Mouse (Mus musculus) granulocyte monocyte progenitor cell, adult 5-6 weeks (primary cell): ENCODE results near the gene Cript. TPM values are rescaled to one million over a fixed set of nuclear protein-coding genes. Genes with fewer than 3 reads are reported as not detected.

Experiments
- ATAC-seq: replicated peaks from 2 replicates; pipeline ENCODE4 v1.8.0; 2016; ENCODE audit warnings: mild to moderate bottlenecking, moderate TSS enrichment, inconsistent platforms; ENCODE audit not compliant: poor library complexity, severe bottlenecking
- total RNA-seq, 2 experiments: library from RNA; stranded (forward) in 1 of 2; stranded (reverse) in 1 of 2; fragments of 200-712, 200-1000 nt in 1 of 2; fragments of >200 nt in 1 of 2; fragmentation: Nextera tagmentation in 1 of 2; gene quantifications; 2 replicates each; pipeline ENCODE4 v1.2.3; 2014 to 2017

Cript gene
- 75.0 and 82.0 TPM in 2 replicates for total RNA-seq (2014; fragmentation: Nextera tagmentation)
- total RNA-seq (2017) = 57.9 and 68.6 TPM in 2 replicates

DNA sequence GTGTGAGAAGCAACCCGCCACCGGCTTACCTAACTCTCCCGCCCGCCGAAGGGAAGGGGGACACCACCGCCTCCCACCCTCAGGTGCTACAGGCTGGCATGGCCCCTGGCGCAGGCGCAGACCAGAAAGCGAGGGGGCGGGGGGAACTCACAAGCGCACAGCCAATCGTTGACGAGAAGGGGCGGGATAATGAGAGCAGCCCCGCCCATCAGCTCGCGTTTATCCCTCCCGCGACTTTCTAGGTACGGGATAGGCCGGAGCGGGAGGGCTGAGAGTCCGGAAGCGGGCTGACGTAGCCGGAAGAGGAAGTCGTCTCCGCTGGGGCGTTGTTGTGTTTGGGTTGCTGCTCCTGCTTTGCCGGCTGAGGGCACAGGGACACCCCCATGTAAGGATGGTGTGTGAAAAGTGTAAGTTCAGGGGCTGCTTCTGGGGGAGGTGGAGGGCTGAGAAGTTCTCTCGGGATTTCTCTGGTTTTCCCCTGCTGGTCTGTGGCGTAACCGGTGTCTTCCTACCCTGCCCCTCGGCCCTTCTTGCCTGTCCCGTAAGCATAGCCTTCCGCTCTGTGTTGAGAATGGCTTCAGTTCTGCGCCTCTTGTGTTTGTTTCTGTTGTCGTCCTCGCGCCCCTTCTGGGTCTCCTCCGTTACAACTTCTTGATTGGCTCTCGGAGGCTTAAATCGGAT, at the start of gene Cript, which contains the start of gene Pigf:
Gene Cript (plus strand): TSS at position 282 of the 681 bp plus-strand sequence.
Gene Pigf (minus strand): TSS at position 138 of the 681 bp plus-strand sequence.
- ATAC-seq = peak; percentile 95

DNA sequence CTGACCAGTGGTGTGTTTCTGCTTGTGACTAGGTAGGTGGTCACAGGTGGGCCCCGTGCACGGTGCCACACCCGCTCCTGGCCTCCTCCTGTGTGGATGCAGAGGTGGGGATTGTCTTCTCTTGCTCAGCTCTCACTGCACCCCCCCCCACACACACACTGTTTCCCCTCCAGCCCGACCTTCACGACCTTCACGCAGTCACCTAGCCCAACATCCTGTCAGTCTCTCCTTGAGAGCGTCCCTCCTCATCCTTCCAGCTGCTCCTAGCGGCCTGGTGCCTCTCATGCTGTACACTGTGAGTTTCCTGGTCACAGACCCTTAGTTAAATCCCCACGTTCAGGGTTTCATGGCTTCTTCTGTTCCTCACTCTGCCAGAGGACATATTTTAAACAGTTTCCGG, 49.0 kb upstream of the Cript start:
- ATAC-seq = no peak

- ATAC-seq = peak; percentile 90
Observed at GRCm38 (mm10) chr17:86978496-86978895, 46.9 kb upstream of the Cript start.

GRCm38 (mm10) chr17:86981205-86981604, 44.1 kb upstream of the Cript start:
- no peak for ATAC-seq

DNA sequence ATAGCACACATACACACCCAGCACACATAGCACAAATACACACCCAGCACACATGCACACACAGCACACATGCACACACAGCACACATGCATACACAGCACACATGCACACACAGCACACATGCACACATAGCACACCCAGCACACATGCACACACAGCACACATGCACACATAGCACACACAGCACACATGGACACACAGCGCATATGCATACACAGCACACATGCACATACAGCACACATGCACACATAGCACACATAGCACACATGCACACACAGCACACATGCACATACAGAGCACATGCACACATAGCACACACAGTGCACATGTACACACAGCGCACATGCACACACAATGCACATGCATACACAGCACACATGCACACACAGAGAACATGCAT, 43.6 kb upstream of the Cript start:
- no peak for ATAC-seq

DNA sequence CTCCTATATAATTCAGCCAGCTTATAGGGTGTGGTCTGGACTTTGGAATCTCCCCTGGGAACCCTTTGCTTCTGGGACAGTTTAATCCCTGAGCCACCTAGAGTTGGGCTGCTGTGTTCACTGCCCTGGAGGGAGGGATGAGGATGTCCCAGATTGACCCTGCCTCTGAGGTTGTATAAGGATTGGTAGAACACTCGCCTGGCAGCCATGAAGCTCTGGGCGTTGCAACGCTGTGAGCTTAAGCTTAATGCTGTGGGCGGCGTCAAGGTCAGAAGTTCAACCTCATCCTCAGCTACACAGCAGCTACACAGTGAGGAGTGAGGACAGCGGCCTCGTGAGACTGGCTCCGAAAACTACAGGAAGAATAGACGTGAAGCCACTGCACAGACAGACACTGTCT, 42.9 kb upstream of the Cript start:
- ATAC-seq = no peak

GRCm38 (mm10) chr17:86986449-86987138, 38.8 kb upstream of the Cript start:
- ATAC-seq = peak; percentile 56; the same call in 1 of the 2 replicates

DNA sequence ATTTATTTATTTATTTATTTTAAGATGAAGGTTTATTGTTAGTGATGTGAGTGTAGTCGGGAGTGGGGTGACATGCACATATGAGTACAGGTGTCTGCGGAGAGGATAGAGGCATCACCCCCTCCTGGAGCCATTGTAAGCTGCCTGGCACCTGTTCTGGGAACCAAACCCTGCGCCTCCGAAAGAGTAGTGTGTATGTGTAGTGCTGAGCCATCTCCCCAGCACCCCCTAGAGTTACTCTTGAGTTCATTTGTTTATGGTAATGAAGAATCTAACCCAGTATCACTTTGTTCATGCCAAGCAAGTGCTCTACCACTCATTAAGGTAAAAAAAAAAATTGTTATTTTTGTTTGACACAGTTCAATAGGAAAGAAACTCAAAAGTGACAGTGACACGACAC, 37.2 kb upstream of the Cript start:
- no peak for ATAC-seq

DNA sequence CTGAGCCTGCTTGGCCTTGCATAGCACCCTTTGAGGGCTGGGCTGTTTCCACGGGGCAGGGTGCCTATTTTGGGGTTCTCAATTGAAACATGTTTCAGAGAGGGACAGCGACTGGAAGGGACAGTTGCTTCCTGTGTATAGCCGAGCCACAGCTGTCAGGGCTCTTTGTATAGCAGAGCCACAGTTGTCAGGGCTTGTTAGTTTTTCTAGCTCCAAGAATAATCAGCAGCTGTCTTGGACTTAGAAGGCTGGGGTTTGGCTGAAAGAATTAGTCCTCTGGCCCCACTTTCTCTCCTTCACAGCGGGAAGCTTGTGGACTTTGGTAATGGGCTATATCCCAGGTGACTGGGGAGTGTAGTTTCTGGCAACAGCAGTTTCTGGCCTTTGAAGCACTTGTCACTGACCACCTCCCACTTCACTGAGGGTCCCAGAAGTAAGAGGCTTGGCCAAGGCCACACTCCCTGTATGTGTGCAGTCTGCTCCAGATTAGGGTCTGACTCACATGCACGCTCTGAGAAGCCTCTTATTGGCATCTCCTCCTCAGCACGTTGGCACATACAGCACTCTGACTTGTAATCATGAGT, 36.7 kb upstream of the Cript start:
- no peak for ATAC-seq

DNA sequence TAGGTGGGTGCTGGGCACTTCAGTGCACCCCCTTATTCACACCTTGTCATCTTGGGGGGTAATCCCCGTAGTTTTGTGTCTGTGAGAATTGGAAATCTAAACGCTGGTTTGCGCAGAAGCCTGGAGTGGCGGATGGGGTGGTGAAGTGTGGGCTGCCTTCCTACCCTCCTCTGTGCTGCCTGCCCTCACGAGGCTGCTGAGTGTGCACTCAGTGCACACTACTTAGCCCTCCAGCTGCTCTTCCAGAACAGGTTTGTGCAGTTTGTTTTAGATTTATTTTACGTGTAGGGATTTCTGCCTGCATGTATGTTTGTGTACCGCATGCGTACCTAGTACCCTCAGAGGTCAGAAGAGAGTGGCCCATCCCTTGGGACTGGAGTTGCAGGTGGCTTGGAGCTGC, 34.0 kb upstream of the Cript start:
- ATAC-seq = no peak

DNA sequence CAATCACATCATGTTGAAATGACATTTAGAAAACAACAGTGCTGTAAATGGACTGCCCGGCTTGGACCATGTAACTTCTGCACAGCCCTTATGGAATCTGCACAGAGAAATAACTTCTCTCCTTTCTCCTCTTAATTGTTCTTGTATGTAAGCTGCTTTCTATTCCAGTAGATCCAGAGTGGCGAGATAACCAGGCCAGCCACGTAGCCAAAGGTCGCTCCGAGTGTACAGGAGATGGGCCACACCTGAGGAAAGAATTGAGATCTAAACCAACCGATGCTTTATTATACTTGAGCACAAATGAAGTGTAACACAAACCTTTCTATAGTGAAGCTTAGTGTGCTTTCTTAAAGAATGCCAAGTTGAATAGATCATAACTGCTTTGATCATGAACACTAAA, 28.0 kb upstream of the Cript start:
- ATAC-seq = no peak

- no peak for ATAC-seq
Observed at GRCm38 (mm10) chr17:87008950-87009349, 16.4 kb upstream of the Cript start.

DNA sequence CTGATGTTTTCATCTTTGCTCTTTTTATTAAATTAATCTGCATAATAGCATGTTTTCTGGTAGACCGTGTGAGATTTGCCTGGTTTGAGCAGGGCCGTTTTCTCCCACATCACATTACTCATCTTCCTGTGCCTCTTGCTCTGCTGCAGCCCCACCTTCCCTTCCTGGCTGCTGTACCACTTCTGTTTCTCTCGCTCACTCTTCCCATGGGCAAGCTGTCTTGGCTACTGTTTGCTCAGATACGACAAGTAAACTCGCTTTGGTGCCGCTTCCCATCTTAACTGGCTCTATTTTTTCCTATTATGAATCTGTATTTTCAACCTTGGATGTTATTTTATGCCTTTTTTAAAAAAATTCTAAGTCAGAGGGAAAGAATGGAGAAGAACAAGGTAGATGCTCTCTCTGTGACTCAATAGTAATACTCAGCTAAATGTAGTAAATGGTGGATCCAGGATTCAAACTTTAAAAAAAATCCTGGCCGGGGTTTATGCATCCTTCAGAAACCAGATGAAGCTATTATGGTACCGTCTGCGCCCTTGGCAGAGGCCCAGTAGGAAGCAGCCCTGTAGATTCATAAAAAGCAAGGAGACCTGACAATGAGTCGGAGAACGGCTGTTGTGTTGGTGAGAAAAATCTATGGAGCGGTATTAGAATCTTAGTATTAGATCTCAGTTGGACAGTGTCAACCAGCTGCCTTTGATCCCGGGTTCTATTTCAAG, 13.9 kb upstream of the Cript start:
- ATAC-seq = no peak

- no peak for ATAC-seq
Observed at GRCm38 (mm10) chr17:87019692-87020091, 5.7 kb upstream of the Cript start.

DNA sequence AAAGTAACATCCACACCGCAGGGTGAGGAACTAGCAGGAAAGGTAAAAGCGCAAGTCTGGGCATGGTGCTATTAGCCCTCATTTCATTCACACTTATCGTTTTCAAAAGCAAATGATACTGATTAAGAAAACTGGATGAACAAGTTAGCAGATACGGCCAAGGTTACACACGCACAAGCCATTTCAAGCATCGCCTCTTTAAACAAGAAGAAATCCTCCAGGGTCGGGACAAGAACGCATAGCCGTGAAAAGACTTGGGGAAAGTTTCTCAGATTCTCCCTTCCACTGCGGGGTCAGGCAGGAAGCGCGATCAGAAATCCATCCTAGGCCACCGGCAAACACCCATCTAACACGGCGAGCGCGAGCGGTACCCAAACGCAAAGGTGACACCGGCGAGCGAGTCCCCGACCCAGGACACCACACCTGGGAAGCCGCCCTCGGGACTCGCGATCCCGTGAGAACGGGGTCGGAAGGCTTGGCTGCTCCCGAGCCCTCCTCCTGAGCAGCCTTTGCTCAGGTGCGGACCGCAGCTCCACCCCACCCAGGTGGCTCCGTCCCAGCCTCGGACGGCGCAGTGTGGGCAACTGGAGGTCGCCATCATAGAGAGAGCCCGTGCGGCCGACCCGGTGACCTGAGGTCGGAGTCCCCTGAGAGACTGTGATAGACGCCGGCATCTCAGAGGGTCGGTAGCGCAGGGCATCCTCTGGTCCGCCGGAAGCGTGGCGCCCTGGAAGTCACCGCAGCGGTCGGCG, 683 bp upstream of the Cript start:
- no peak for ATAC-seq

DNA sequence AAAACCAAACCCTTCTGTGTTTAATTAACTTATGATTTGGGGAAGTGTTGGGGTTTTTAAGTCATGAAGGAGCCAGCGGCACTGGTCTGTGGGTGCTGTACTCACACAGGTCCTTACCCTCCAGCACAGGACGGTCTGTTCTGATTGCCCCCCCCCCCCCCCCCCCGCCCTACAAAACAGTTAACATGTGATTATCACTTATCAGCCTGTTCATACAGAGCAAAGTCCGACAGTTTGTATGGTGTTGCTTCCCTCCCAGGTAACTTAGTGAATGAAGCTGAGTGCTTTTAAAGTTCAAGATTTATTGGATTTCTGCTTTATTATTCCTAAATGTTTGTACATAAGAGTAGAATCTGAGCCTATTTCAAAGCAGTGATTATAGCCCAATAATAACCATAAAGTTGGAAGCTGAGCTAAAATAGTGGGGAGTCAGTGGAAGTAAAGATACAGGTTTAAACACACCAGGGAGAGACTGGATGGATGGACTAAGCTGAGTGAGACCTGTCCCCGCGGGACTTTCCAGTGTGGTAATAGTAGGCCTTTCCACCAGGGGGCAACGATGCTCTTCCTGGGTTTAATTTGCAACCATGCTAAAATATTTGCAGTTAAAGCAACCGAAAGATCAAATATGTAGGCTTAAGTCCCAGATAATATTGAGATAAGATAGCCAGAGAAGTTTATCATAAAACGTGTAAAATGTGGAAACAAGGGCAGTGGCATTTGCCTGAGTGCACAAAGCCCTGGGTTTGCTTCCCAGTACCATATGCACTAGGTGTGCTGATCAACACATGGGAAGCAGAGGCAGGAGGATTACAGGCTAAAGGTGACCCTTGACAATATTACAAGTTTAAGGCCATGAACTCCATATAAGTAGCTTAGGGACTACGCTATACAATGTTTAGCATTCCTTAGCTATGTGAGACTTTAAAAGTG, 11.1 kb downstream of the Cript start:
- peak; percentile 81 for ATAC-seq

DNA sequence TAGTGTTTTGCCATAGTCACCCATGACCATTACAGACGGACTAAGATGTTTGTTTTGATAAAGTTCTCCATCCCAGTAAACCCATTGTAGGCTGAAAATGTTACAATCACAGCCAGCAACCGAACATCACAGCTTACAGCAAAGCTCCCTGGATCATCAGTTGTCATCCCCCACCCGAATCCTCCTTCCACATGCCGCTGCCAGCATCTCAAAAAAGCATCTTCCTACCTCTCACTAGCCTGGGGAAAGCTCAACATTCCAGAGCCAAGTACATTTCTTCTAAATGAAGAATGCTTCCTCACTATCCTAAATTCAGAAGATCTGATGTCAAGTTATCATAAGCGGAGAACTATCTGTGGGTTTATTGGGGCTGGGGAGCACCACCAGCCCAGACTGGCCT, 13.1 kb downstream of the Cript start:
- no peak for ATAC-seq

GRCm38 (mm10) chr17:87041739-87042138, 16.4 kb downstream of the Cript start:
- ATAC-seq = no peak

DNA sequence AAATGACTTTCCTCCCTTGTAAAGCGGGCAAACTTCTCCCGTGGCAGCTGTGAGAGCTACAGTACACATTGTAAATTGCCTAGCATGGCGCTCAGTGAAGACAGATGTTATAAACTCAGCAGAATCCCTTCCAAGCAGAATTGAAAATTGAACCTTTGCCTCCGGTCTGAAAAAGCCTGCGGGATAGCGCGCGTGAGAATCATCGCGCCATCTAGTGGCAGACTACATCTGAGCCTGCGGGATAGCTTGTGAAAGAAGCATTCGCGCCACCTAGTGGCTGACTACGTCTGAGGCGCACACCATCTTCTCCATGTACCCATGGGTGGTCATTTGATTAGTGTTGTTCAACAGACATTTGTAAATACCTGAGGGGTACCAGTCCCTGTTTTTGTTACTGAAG, 19.0 kb downstream of the Cript start:
- ATAC-seq = peak; percentile 98
